Mouse (Mus musculus) urinary bladder, postnatal 36 days (tissue): ENCODE results near the gene Eef1akmt2.

Experiments
- DNase-seq, 2 experiments: peaks; one replicate each; pipeline ENCODE4 v3.0.0; 2022; ENCODE audit warnings: low spot score in 2 of 2, mixed read lengths in 1 of 2

The Eef1akmt2 gene

GRCm38 (mm10) chr7:132852173-132852844 lies at the start of gene Eef1akmt2:
Eef1akmt2 (minus strand) TSS chr7:132852673.
- peak; percentile 75 to 77 for DNase-seq

- DNase-seq = no peak
Measured at GRCm38 (mm10) chr7:132900826-132901531, 48.5 kb upstream of the Eef1akmt2 start.

GRCm38 (mm10) chr7:132898234-132898633 lies 45.8 kb upstream of the Eef1akmt2 start:
- DNase-seq = no peak

GRCm38 (mm10) chr7:132897258-132897657 lies 44.8 kb upstream of the Eef1akmt2 start:
- no peak for DNase-seq

- DNase-seq = no peak
Measured at GRCm38 (mm10) chr7:132896206-132896815, 43.8 kb upstream of the Eef1akmt2 start.

- peak in 1 of 2 experiments; percentile 13 for DNase-seq
Measured at GRCm38 (mm10) chr7:132894841-132895555, 42.5 kb upstream of the Eef1akmt2 start.

- DNase-seq = no peak
Measured at GRCm38 (mm10) chr7:132893336-132893735, 40.9 kb upstream of the Eef1akmt2 start.

GRCm38 (mm10) chr7:132892806-132893205 lies 40.3 kb upstream of the Eef1akmt2 start:
- no peak for DNase-seq

- no peak for DNase-seq
Measured at GRCm38 (mm10) chr7:132892311-132892661, 39.8 kb upstream of the Eef1akmt2 start.

GRCm38 (mm10) chr7:132891561-132892310 lies 39.3 kb upstream of the Eef1akmt2 start:
- no peak for DNase-seq

- no peak for DNase-seq
Measured at GRCm38 (mm10) chr7:132890201-132890600, 37.7 kb upstream of the Eef1akmt2 start.

GRCm38 (mm10) chr7:132889691-132890090 lies 37.2 kb upstream of the Eef1akmt2 start:
- DNase-seq = no peak

- no peak for DNase-seq
Measured at GRCm38 (mm10) chr7:132888518-132889249, 36.2 kb upstream of the Eef1akmt2 start.

- DNase-seq = no peak
Measured at GRCm38 (mm10) chr7:132888052-132888451, 35.6 kb upstream of the Eef1akmt2 start.

GRCm38 (mm10) chr7:132887019-132887804 lies 34.7 kb upstream of the Eef1akmt2 start:
- DNase-seq = no peak

- DNase-seq = no peak
Measured at GRCm38 (mm10) chr7:132884031-132884430, 31.6 kb upstream of the Eef1akmt2 start.

GRCm38 (mm10) chr7:132882343-132882742 lies 29.9 kb upstream of the Eef1akmt2 start:
- DNase-seq = no peak

GRCm38 (mm10) chr7:132880276-132880675 lies 27.8 kb upstream of the Eef1akmt2 start:
- no peak for DNase-seq

GRCm38 (mm10) chr7:132875391-132876086 lies 23.1 kb upstream of the Eef1akmt2 start:
- DNase-seq = no peak
